Mouse (Mus musculus) testis, adult 2 months (tissue): Measurements from ENCODE around the gene Gm21969.

Source experiments
- CTCF ChIP-seq: fragments of 200-500 bp; IDR thresholded peaks from 2 replicates; pipeline ENCODE4 v1.5.1; 2012; ENCODE audit warnings: low read depth, mild to moderate bottlenecking, inconsistent platforms, low read length, moderate library complexity; ENCODE audit not compliant: control insufficient read depth, insufficient read depth, insufficient replicate concordance
- POLR2A ChIP-seq: fragments of 200-500 bp; IDR thresholded peaks from 2 replicates; pipeline ENCODE4 v1.6.1; 2012; ENCODE audit warnings: low read depth, mild to moderate bottlenecking, inconsistent platforms, low read length, moderate library complexity; ENCODE audit not compliant: control insufficient read depth

- TF ChIP-seq CTCF: no peak
- TF ChIP-seq POLR2A: no peak
These were observed 1.2 kb upstream of the Gm21969 start for GRCm38 (mm10) chr4:139601519-139602356.
